Mouse (Mus musculus) monocyte, adult 59 days (primary cell): ENCODE results near the gene Mrc1. TPM values are rescaled to one million over a fixed set of nuclear protein-coding genes. Genes with fewer than 3 reads are reported as not detected.

Experiments
- total RNA-seq, 2 experiments: library from RNA; stranded (reverse); gene quantifications; one replicate each; pipeline ENCODE4 v1.2.4; 2023

Gene Mrc1
- total RNA-seq, result 100 to 1,000 TPM; 149 to 178 TPM

GRCm38 (mm10) chr2:14229149-14229548, at the start of gene Mrc1:
Gene Mrc1, plus strand, starts transcription at chr2:14229392.

Other genes with a start within 250 kb of the Mrc1 start
- gene Hacd1, start 173.3 kb upstream of the Mrc1 start, total RNA-seq, result 1 to 10 TPM; 1.9 to 2.2 TPM
- 10 to 100 TPM; 34.7 to 36.7 TPM for gene Stam, start 155.3 kb upstream of the Mrc1 start, total RNA-seq
- under 1 TPM; 0.15 to 0.21 TPM for gene Tmem236, start 54.9 kb upstream of the Mrc1 start, total RNA-seq
- under 1 TPM; 0.39 to 0.60 TPM for gene Slc39a12, start 158.9 kb downstream of the Mrc1 start, total RNA-seq